Mouse (Mus musculus): ENCODE data around the gene Rsf1.

Gene Rsf1

GRCm38 (mm10) chr7:97629351-97629750, 49.7 kb downstream of the Rsf1 start:
- in situ Hi-C loops (cut with MboI, MseI) = no loop called here

- in situ Hi-C loops (cut with MboI, MseI) = loop anchor here (5.0 kb wide), 1 partner anchor 91 kb away; no protein-coding TSS in a partner anchor
Measured at GRCm38 (mm10) chr7:97631290-97631689, 51.6 kb downstream of the Rsf1 start.

DNA sequence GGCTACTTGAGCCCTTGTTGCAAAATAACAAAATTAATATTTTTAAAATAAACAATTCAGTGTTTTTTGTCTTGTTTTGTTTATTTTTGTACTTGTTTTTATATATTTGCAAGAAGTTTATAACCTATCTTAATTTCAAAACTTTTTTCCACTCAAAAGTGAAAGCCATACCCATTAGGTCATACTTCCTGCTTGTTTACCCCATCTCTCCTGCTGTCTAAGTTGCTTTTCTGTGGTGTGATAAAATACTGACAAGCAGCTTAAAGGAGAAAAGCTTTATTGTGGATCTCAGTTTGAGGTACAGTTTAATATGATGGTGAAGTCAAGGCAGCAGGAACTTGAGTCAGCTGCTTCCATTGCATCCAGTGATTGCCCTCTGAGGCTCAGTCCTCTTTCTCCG, 53.2 kb downstream of the Rsf1 start:
- in situ Hi-C loops (cut with MboI, MseI) = loop anchor here (5.0 kb wide), 1 partner anchor 89 kb away; no protein-coding TSS in a partner anchor

- in situ Hi-C loops (cut with MboI, MseI) = loop anchor here (5.0 kb wide), 1 partner anchor 757 kb away; no protein-coding TSS in a partner anchor
Measured at GRCm38 (mm10) chr7:97645060-97645459, 65.4 kb downstream of the Rsf1 start.

- in situ Hi-C loops (cut with MboI, MseI) = loop anchor here (5.0 kb wide), 1 partner anchor 755 kb away; no protein-coding TSS in a partner anchor
Measured at GRCm38 (mm10) chr7:97647656-97648055, 68.0 kb downstream of the Rsf1 start.

GRCm38 (mm10) chr7:97650729-97651128, 71.0 kb downstream of the Rsf1 start:
- in situ Hi-C loops (cut with MboI, MseI) = no loop called here

DNA sequence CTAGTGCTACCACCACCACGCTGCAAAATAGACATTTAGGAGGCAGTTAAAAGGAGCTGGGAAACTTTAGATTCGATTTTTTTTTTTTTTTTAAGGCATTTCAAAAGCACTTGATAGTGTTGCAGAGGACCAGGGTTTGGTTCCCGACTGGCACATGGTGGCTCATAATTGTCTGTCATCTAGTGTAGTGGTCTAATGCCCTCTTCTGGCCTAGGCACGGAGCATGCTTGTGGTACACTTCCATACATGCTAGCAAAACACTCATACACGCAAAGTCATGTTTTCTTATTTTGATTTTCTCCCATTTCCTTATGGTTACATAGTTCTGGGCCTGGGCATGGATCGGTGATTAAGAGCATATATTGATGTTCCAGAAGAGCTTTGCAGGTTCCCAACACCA, 76.5 kb downstream of the Rsf1 start:
- in situ Hi-C loops (cut with MboI, MseI) = no loop called here

DNA sequence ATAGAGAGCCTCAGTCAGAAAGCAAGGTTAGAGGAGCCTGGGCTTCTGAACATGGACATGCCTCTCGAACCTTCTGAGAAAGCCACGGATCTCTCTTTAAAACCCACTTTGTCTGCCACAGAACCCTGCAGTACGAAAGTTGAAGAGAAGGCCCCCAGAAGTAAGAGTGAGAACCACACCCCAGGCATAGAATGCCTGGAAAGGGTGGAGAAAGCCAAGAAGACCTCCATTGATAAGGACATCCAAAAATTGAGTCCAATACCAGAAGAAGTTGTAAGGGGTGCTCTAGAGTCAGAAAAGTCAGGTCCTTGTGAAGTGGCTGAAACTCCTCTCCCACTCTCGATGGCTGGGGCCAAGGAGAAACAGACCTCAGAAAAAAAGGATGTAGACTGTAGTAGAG, 81.9 kb downstream of the Rsf1 start:
- in situ Hi-C loops (cut with MboI, MseI) = no loop called here

- in situ Hi-C loops (cut with MboI, MseI) = no loop called here
Measured at GRCm38 (mm10) chr7:97679239-97679638, 99.5 kb downstream of the Rsf1 start.

DNA sequence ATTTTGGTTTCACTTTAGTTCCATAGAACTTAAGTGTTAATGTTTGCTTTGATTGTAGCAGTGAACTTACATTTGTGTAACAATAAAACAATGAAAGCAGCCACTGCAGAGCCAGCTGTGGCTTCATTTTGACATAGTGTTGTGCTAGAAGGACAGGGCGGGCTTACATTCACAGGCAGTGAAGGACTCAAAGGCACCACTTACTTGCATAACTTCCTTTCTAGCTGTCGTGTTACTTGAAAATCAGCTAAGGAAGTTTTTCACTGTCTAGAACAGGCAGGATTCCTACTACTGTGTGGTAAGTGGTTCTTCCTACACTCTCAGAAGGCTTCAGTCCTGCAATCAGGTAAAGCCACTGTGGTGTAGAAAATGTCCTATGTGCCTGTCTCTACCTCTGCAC, 108.1 kb downstream of the Rsf1 start:
- in situ Hi-C loops (cut with MboI, MseI) = no loop called here

DNA sequence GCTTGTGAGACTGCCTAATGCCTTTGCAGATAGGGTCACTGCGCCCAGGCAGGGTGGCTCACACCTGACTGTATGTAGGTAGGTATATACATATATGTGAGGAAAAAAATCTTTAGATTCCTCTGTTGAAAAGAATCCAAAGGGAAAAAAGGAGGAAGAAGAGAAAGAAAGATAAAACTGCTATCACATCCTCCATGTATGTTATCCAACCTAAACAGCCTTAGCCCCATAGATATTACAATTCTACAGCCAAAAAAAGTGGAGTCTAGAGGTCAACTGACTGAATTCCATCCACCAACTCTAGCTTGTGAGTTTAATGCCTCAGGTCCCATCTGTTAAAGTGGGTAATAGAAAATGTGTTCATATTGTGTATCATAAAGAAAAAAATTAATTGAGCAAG, 115.8 kb downstream of the Rsf1 start:
- in situ Hi-C loops (cut with MboI, MseI) = loop anchor here (10.0 kb wide), 1 partner anchor 121 kb away; the partner anchor contains the start of genes Aamdc and Rsf1

GRCm38 (mm10) chr7:97696133-97696505, 116.4 kb downstream of the Rsf1 start:
- in situ Hi-C loops (cut with MboI, MseI) = loop anchor here (10.0 kb wide), 1 partner anchor 121 kb away; the partner anchor contains the start of genes Aamdc and Rsf1

DNA sequence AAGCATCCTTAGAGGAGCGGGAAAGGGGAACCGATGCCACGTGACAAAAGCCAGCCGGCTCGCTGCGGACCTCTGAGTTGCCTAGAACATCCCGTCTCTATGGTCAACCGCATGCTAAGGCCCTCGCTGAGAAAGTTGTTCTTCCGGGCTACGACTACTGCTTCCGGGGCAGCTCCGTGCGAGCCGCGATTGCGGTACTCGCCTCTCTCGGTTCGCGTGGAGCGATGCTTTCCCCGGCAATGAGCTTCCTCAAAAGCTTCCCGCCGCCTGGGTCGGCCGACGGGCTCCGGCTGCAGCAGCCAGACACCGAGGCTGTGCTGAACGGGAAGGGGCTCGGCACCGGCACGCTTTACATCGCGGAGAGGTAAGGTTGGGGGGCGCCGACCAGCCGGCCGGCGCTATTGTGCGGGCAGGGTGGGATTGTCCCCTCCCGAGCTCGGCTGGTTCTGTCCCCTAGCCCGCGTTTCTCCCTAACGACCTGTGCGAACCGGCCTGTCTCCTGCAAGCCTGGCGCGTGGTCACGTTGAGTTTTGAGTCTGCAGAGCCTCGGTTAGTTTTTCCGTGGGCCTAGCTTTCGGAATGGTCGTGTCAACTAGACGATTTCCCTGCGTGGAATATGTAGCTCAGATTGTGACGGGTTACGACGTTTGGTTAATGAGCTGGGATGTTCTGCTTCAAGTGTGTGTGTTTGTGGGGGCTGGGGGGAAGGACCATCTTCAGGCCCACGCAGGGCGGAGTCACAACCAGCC, 117.0 kb downstream of the Rsf1 start, which contains the start of gene Clns1a:
Gene Clns1a, plus strand, starts transcription at position 129 of the 749 bp plus-strand sequence.
- in situ Hi-C loops (cut with MboI, MseI) = loop anchor here (10.0 kb wide), 1 partner anchor 122 kb away; the partner anchor contains the start of genes Aamdc and Rsf1

DNA sequence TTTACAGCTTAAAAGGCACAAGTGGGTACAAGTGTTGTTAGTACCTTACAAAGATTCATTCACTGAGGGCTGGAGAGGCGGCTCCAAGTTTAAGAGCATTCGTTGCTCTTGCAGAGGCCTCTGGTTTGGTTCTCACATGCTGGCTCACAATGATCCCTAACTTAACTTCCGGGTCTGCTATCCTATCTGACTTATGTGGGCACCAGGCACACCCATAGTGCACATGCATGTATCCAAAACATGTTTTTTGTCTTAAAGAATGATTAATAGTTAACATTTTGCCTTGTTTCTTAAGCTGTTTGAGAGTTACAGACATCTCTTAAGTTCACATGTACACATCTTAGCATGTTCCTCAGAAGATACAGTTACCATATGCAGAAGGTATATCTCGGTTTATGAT, 120.5 kb downstream of the Rsf1 start:
- in situ Hi-C loops (cut with MboI, MseI) = no loop called here

GRCm38 (mm10) chr7:97701106-97701505, 121.4 kb downstream of the Rsf1 start:
- in situ Hi-C loops (cut with MboI, MseI) = no loop called here

GRCm38 (mm10) chr7:97707123-97707522, 127.4 kb downstream of the Rsf1 start:
- in situ Hi-C loops (cut with MboI, MseI) = no loop called here

DNA sequence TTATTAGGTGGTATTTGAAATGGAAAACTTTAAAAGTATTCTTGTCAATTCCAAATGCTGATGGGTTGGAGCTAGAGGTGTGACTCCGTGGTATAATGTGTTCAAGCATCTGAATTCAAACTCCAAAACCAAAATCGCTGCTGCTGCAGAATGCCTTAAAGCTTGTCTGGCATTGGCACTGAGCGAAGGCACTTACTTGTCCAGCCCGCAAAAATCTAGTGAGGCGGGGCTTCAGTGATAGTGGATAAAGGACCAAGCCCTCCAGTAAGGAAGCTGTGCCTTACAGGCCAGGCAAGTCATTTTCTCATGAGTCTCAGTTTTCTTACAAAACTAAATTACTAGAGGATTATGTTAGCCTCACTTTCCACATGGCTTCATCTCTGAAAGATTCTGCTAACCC, 128.1 kb downstream of the Rsf1 start:
- in situ Hi-C loops (cut with MboI, MseI) = no loop called here

DNA sequence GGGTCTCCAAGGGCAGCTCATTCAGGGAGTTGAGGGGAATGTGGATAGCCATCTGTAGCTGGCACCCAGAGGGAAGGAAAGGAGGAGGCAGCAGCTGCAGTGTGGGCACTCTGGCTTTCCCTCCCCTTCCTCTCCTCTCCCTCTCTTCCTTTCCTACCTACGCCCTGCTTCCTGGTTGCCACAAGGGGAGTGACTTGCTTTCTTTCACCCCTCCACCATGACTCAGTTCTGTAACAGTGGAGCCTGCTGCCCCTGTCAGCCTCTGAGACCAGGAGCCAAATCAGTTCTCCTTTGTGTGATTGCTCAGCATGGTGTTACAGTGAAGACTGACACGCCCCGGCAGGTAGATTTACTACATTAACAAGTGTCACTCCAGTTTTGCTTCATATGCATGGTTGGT, 129.5 kb downstream of the Rsf1 start:
- in situ Hi-C loops (cut with MboI, MseI) = no loop called here

- in situ Hi-C loops (cut with MboI, MseI) = no loop called here
Measured at GRCm38 (mm10) chr7:97714651-97715050, 135.0 kb downstream of the Rsf1 start.

DNA sequence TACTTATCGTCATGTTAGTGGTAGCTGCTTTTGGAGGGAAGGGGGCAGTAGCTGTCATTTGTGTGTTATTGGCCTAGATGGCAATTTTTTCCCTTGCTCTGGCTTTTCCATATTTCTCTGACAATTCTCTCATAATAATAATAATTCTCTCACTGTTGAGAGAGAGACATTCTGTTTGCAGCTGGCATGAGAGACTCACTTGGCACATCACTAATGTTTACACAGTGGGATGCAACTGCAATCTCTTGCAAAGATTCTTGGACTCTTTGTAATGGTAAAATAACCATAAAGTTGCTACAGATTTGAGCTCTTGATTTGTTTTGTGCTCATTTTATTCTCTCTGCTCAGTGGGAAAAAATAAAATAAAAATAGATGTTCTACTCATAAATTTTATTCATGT, 137.6 kb downstream of the Rsf1 start:
- in situ Hi-C loops (cut with MboI, MseI) = no loop called here

GRCm38 (mm10) chr7:97719078-97719477, 139.4 kb downstream of the Rsf1 start:
- in situ Hi-C loops (cut with MboI, MseI) = no loop called here

DNA sequence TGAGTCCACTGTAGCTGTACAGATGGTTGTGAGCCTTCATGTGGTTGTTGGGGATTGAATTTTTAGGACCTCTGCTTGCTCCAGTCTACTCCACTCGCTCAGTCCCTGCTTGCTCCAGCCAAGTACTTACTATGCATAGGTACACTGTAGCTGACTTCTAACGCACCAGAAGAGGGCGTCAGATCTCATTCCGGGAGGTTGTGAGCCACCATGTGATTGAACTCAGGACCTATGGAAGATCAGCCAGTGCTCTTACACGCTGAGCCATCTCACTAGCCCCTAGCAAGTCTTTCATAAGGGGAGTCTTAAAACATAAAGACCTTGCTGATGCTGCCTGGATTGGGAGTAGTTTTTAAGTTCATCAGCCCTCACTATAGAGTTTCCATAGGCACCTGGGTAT, 140.4 kb downstream of the Rsf1 start:
- in situ Hi-C loops (cut with MboI, MseI) = loop anchor here (5.0 kb wide), 1 partner anchor 88 kb away; no protein-coding TSS in a partner anchor

GRCm38 (mm10) chr7:97722278-97722918, 142.7 kb downstream of the Rsf1 start:
- in situ Hi-C loops (cut with MboI, MseI) = loop anchor here (5.0 kb wide), 1 partner anchor 90 kb away; no protein-coding TSS in a partner anchor
